Mouse (Mus musculus): ENCODE measurements around the gene Mmp13. TPM values are rescaled to one million over a fixed set of nuclear protein-coding genes. Genes with fewer than 3 reads are reported as not detected.

Mmp13 gene
- 1.7 and 3.6 TPM in 2 replicates for polyA plus RNA-seq (2012; rRNA removed)
- 0.87 and 1.4 TPM in 2 replicates for polyA plus RNA-seq (2014; fragmentation: Nextera tagmentation; extraction: Ambion mirVana)

DNA sequence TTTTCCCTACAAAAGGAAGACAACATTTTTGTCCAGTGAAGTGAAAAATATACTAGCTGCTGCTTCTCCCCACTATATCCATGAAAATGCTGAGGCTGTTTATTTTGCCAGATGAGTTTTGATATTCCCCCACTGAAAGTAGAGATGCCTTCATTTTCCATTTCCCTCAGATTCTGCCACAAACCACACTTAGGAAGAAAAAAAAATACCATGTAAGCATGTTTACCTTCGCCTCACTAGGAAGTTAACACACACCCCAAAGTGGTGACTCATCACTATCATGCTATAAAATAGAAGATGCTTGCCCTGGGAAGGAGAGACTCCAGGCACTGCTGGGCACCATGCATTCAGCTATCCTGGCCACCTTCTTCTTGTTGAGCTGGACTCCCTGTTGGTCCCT lies at the start of gene Mmp13:
Gene Mmp13 (plus strand): TSS at position 301 of the 400 bp plus-strand sequence.
- DNase-seq (ENCODE audit: low spot score): no peak
- 85% methylated on average over 1 of the region's 1 CpGs for WGBS

DNA sequence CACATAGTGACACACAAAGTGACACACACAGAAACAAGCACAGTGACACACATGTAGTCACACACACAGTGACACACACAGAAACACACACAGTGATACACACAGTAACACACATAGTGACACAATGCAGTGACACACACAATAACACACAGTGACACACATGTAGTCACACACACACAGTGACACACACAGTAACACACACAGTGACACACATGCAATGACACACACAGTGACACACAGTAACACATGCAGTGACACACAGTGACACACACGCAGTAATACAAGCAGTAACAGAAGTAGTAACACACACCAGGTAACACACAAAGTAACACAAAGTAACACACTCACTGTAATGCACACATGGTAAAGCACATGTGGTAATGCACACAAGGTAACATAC lies 33.7 kb upstream of the Mmp13 start:
- Histone ChIP-seq H3K9me3 (ENCODE audit: control insufficient read depth, low read length) (no peaks in the 10 kb centered on the region), H3K27me3 (ENCODE audit: control insufficient read depth, insufficient read depth, low read length) (no peaks in the 10 kb centered on the region), H3K4me2 (replicated peaks; ENCODE audit: low read depth, low read length, severe bottlenecking) (no peak overlapping the region), H3K36me3 (ENCODE audit: control insufficient read depth, insufficient read depth, low read length) (no peaks in the 10 kb centered on the region), H3K27ac (replicated peaks; ENCODE audit: low read depth, low read length) (no peak overlapping the region), H3K4me3 (replicated peaks; ENCODE audit: low read length) (no peak overlapping the region), H3K9ac (ENCODE audit: low read depth, low read length, severe bottlenecking) (no peak overlapping the region), H3K4me1 (ENCODE audit: control insufficient read depth, insufficient read depth, low read length) (no peaks in the 10 kb centered on the region)
- WGBS: 96% methylated on average over 1 of the region's 1 CpGs
- no peak for TF ChIP-seq POLR2A (IDR thresholded peaks at IDR 0.05; ENCODE audit: borderline replicate concordance, extremely low read depth, insufficient read depth, insufficient read length)
- ATAC-seq (ENCODE audit: low FRiP score, low read depth) (no peak), DNase-seq (ENCODE audit: low spot score) (no peak)

More for the DNA sequence above, at the start of gene Mmp13:
- H3K4me1 ChIP-seq (ENCODE audit: control insufficient read depth, insufficient read depth, low read length): no peaks in the 10 kb centered on the region
- no peak for TF ChIP-seq POLR2A (IDR thresholded peaks at IDR 0.05; ENCODE audit: borderline replicate concordance, extremely low read depth, insufficient read depth, insufficient read length)
- no peaks in the 10 kb centered on the region for H3K27me3 ChIP-seq (ENCODE audit: control insufficient read depth, insufficient read depth, low read length)
- ATAC-seq (ENCODE audit: low FRiP score, low read depth): no peak
- no peak within 1 kb of the TSS for H3K4me2 ChIP-seq (replicated peaks; ENCODE audit: low read depth, low read length, severe bottlenecking)
- H3K27ac ChIP-seq (replicated peaks; ENCODE audit: low read depth, low read length): no peak within 1 kb of the TSS
- no peak within 1 kb of the TSS for H3K9ac ChIP-seq (ENCODE audit: low read depth, low read length, severe bottlenecking)
- H3K4me3 ChIP-seq (replicated peaks; ENCODE audit: low read length): no peak within 1 kb of the TSS
- H3K9me3 ChIP-seq (ENCODE audit: control insufficient read depth, low read length): no peaks in the 10 kb centered on the region
- no peaks in the 10 kb centered on the region for H3K36me3 ChIP-seq (ENCODE audit: control insufficient read depth, insufficient read depth, low read length)

DNA sequence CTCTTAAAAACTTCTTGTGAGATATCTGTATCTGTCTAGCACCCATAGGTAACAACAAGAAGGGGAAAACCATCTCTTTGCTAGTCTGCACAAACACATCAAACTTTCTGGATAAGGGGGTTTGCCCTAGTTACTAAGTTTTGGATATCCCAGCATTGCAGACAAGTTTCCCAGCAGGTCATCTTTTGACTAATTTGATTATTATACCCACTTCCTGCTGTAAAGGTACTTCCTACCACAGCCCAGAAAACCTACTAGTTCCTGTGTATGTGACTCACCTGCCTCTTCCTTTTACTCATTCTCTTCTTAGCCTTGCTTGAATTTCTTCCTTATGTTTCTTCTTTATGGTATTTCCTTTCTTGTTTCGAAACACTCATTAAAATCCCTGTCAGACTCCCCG lies 32.3 kb upstream of the Mmp13 start:
- H3K36me3 ChIP-seq (ENCODE audit: control insufficient read depth, insufficient read depth, low read length): no peaks in the 10 kb centered on the region
- DNase-seq (ENCODE audit: low spot score): no peak
- no peaks in the 10 kb centered on the region for H3K4me1 ChIP-seq (ENCODE audit: control insufficient read depth, insufficient read depth, low read length)
- H3K27ac ChIP-seq (replicated peaks; ENCODE audit: low read depth, low read length): no peak overlapping the region
- H3K27me3 ChIP-seq (ENCODE audit: control insufficient read depth, insufficient read depth, low read length): no peaks in the 10 kb centered on the region
- TF ChIP-seq POLR2A (IDR thresholded peaks at IDR 0.05; ENCODE audit: borderline replicate concordance, extremely low read depth, insufficient read depth, insufficient read length): no peak
- 74% methylated on average over 2 of the region's 2 CpGs for whole genome bisulfite sequencing
- no peaks in the 10 kb centered on the region for H3K9me3 ChIP-seq (ENCODE audit: control insufficient read depth, low read length)
- no peak for ATAC-seq (ENCODE audit: low FRiP score, low read depth)
- H3K4me3 ChIP-seq (replicated peaks; ENCODE audit: low read length): no peak overlapping the region
- H3K9ac ChIP-seq (ENCODE audit: low read depth, low read length, severe bottlenecking): no peak overlapping the region
- no peak overlapping the region for H3K4me2 ChIP-seq (replicated peaks; ENCODE audit: low read depth, low read length, severe bottlenecking)

DNA sequence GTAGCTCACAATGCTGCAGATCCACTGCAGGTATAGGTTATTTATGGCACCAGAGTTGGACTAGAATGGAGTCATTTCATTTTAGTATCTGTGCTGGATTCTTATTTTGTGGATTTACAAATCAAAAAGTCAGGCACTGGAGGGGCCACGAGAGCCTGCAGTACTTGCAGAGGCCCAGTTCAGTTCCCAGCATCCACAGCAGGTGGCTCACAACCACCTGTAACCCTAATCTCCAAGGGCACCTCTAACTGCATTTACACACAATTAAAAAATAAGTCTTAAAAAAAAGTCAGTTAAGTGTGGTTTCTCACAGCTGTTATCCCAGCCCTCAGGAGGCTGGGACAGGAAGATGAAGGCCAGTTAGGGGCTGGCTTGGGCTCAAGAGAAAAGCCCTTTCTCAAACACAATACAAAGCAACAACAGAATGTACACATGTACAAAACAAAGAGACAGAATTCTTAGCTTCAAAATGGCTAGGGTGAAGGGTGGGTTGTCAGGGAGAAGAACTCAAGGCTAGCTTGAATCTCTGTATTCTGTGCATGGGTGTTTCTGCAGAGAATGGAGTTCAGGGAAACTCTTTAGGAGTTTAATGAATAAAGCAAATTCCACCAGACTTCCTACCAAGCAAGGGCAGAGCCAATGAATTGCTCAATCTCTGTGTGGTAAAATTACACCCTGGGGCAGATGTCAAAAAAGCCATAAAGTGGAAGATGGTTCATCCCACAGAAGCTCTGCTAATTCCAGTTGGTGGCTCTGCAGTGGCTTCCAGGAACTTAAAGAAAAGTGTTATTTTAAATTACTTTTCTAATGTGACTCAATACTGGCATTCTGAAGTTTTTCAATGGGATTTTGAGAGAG lies 19.3 kb upstream of the Mmp13 start:
- TF ChIP-seq POLR2A (IDR thresholded peaks at IDR 0.05; ENCODE audit: borderline replicate concordance, extremely low read depth, insufficient read depth, insufficient read length): no peak
- DNase-seq (ENCODE audit: low spot score) (no peak), ATAC-seq (ENCODE audit: low FRiP score, low read depth) (no peak)
- no peaks in the 10 kb centered on the region for H3K9me3 ChIP-seq (ENCODE audit: control insufficient read depth, low read length)
- H3K4me2 ChIP-seq (replicated peaks; ENCODE audit: low read depth, low read length, severe bottlenecking): no peak overlapping the region
- H3K36me3 ChIP-seq (ENCODE audit: control insufficient read depth, insufficient read depth, low read length): no peaks in the 10 kb centered on the region
- no peaks in the 10 kb centered on the region for H3K4me1 ChIP-seq (ENCODE audit: control insufficient read depth, insufficient read depth, low read length)
- WGBS: 44% methylated on average over 1 of the region's 1 CpGs
- no peak overlapping the region for H3K27ac ChIP-seq (replicated peaks; ENCODE audit: low read depth, low read length)
- no peak overlapping the region for H3K4me3 ChIP-seq (replicated peaks; ENCODE audit: low read length)
- no peak overlapping the region for H3K9ac ChIP-seq (ENCODE audit: low read depth, low read length, severe bottlenecking)
- H3K27me3 ChIP-seq (ENCODE audit: control insufficient read depth, insufficient read depth, low read length): no peaks in the 10 kb centered on the region

DNA sequence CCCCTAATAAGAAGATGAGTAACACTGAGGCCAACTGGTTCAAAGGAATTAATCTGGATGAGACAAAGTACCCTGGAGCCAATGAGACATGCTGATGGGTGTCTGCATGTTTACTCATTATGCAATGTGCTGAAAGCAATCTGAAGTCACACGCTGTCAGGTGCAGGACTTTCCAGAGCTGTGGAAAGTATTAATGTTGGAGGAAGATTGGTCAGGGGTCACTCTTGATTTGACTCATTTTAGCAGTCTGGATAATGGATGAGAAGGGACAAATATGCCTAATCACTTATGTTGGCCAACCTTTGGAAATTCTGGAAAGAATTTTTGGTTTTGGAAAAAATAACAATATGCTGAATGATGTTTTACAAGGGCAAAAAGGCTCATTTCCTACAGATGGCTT lies 10.6 kb upstream of the Mmp13 start:
- no peaks in the 10 kb centered on the region for H3K4me1 ChIP-seq (ENCODE audit: control insufficient read depth, insufficient read depth, low read length)
- H3K9me3 ChIP-seq (ENCODE audit: control insufficient read depth, low read length): no peaks in the 10 kb centered on the region
- DNase-seq (ENCODE audit: low spot score) (no peak), ATAC-seq (ENCODE audit: low FRiP score, low read depth) (no peak)
- no peak overlapping the region for H3K27ac ChIP-seq (replicated peaks; ENCODE audit: low read depth, low read length)
- H3K4me3 ChIP-seq (replicated peaks; ENCODE audit: low read length): no peak overlapping the region
- 80% methylated on average over 1 of the region's 1 CpGs for WGBS
- H3K4me2 ChIP-seq (replicated peaks; ENCODE audit: low read depth, low read length, severe bottlenecking): no peak overlapping the region
- H3K36me3 ChIP-seq (ENCODE audit: control insufficient read depth, insufficient read depth, low read length): no peaks in the 10 kb centered on the region
- H3K27me3 ChIP-seq (ENCODE audit: control insufficient read depth, insufficient read depth, low read length): no peaks in the 10 kb centered on the region
- H3K9ac ChIP-seq (ENCODE audit: low read depth, low read length, severe bottlenecking): no peak overlapping the region
- TF ChIP-seq POLR2A (IDR thresholded peaks at IDR 0.05; ENCODE audit: borderline replicate concordance, extremely low read depth, insufficient read depth, insufficient read length): no peak
